Mouse (Mus musculus) megakaryocyte, adult 5-6 weeks (primary cell): ENCODE results near the gene Rab4b. TPM values are rescaled to one million over a fixed set of nuclear protein-coding genes. Genes with fewer than 3 reads are reported as not detected.

Experiments used
- total RNA-seq, 2 experiments: library from RNA; stranded (forward) in 1 of 2; stranded (reverse) in 1 of 2; fragments of 153-499, 151-499 nt in 1 of 2; fragments of 221-1000, 200-1000 nt in 1 of 2; gene quantifications; 2 replicates each; pipeline versions ENCODE4 v1.2.3 to v1.2.4; 2015 to 2017

Rab4b gene
- total RNA-seq, 2 experiments from 2014 or later, result 30.4 to 73.7 TPM

Other genes starting within 250 kb of the Rab4b start
- gene Cyp2a22, start 239.5 kb downstream of the Rab4b start, total RNA-seq (2015), result not detected in 2 replicates
- not detected in 2 replicates for gene Cyp2a22, start 239.5 kb downstream of the Rab4b start, total RNA-seq (2017)
- gene Cyp2a12, start 149.8 kb downstream of the Rab4b start, total RNA-seq (2015), result not detected in 2 replicates
- not detected in 2 replicates for gene Cyp2a12, start 149.8 kb downstream of the Rab4b start, total RNA-seq (2017)
- not detected in 2 replicates for gene Cyp2f2, start 59.0 kb downstream of the Rab4b start, total RNA-seq (2015)
- not detected in 2 replicates for gene Cyp2f2, start 59.0 kb downstream of the Rab4b start, total RNA-seq (2017)
- gene Cyp2t4, start 25.2 kb downstream of the Rab4b start, total RNA-seq (2015), result not detected in 2 replicates
- gene Cyp2t4, start 25.2 kb downstream of the Rab4b start, total RNA-seq (2017), result not detected in 2 replicates
- 11.1 and 12.5 TPM in 2 replicates for gene Egln2, start 12.1 kb downstream of the Rab4b start, total RNA-seq (2015)
- gene Egln2, start 12.1 kb downstream of the Rab4b start, total RNA-seq (2017), result 22.2 and 29.6 TPM in 2 replicates
- gene Gm21983, start 2.2 kb upstream of the Rab4b start, total RNA-seq (2015), result not detected in 2 replicates
- not detected in 2 replicates for gene Gm21983, start 2.2 kb upstream of the Rab4b start, total RNA-seq (2017)
- gene Mia, start 2.3 kb upstream of the Rab4b start, total RNA-seq (2015), result not detected in 2 replicates
- gene Mia, start 2.3 kb upstream of the Rab4b start, total RNA-seq (2017), result not detected in 2 replicates
- 4.0 and 8.5 TPM in 2 replicates for gene BC024978, start 16.9 kb upstream of the Rab4b start, total RNA-seq (2015)
- gene BC024978, start 16.9 kb upstream of the Rab4b start, total RNA-seq (2017), result 0.51 and 0.73 TPM in 2 replicates
- gene Snrpa, start 17.4 kb upstream of the Rab4b start, total RNA-seq (2015), result 110 and 125 TPM in 2 replicates
- gene Snrpa, start 17.4 kb upstream of the Rab4b start, total RNA-seq (2017), result 51.9 and 68.6 TPM in 2 replicates
- 1.6 and 2.7 TPM in 2 replicates for gene Itpkc, start 49.8 kb upstream of the Rab4b start, total RNA-seq (2015)
- gene Itpkc, start 49.8 kb upstream of the Rab4b start, total RNA-seq (2017), result 1.6 and 4.7 TPM in 2 replicates
- gene Coq8b, start 54.1 kb upstream of the Rab4b start, total RNA-seq (2015), result 12.0 and 16.8 TPM in 2 replicates
- gene Coq8b, start 54.1 kb upstream of the Rab4b start, total RNA-seq (2017), result 7.5 and 15.2 TPM in 2 replicates
- 2.8 and 4.3 TPM in 2 replicates for gene Numbl, start 79.5 kb upstream of the Rab4b start, total RNA-seq (2015)
- gene Numbl, start 79.5 kb upstream of the Rab4b start, total RNA-seq (2017), result 2.5 and 2.6 TPM in 2 replicates
- not detected in 2 replicates for gene Ltbp4, start 158.8 kb upstream of the Rab4b start, total RNA-seq (2015)
- not detected in 2 replicates for gene Ltbp4, start 158.8 kb upstream of the Rab4b start, total RNA-seq (2017)
- 42.6 and 43.6 TPM in 2 replicates for gene Shkbp1, start 177.1 kb upstream of the Rab4b start, total RNA-seq (2015)
- 30.9 and 34.0 TPM in 2 replicates for gene Shkbp1, start 177.1 kb upstream of the Rab4b start, total RNA-seq (2017)
- gene Gm20479, start 178.5 kb upstream of the Rab4b start, total RNA-seq (2015), result not detected in 2 replicates
- not detected in 2 replicates for gene Gm20479, start 178.5 kb upstream of the Rab4b start, total RNA-seq (2017)